In genomic region chr15:67422277-67422953, GRCm38 (mm10) we compare ENCODE assay signal across 23 mouse cellular contexts.
A peak's percentile ranks its signal among the peaks of the same experiment; 100 is the strongest.
DNase-seq lines count a peak whose midpoint lies in the region; ATAC-seq and TF ChIP-seq lines count a peak whose summit lies in the region.
"Had no signal": no experiment of that assay in that cellular context is flagged by ENCODE, and none has a peak within 500 bp of the region (broad histone marks: within the 10 kb centered on the region; RNA-seq: fewer than 3 reads in every experiment).

No protein-coding gene starts in this region.

- WGBS in forebrain, embryonic 14.5 days, result 65% methylated on average over 8 of the region's 8 CpGs
- 70% methylated on average over 8 of the region's 8 CpGs for WGBS in forebrain, embryonic 12.5 days
- WGBS in limb, embryonic 14.5 days, result 58% methylated on average over 8 of the region's 8 CpGs

- peak; percentile 46 for DNase-seq in adrenal gland, adult 2 months
- no peak for DNase-seq in adrenal gland, postnatal 25 days
- DNase-seq in forebrain, embryonic 14.5 days (ENCODE audit: low spot score), result peak; percentile 16
- DNase-seq in Muller cell, postnatal 12 days (ENCODE audit: inconsistent ontology term), result peak; percentile 50
- no peak for DNase-seq in limb, embryonic 14.5 days (ENCODE audit: low spot score)
- DNase-seq in cerebellum, adult 9-11 months, result no peak
- DNase-seq: B cell, adult 2 months; cerebellum, adult 2 months; cerebellum, postnatal 14 days; embryo, embryonic 11 days; gastrocnemius, postnatal 10 days; kidney, adult 2 months had no signal

- no peak for ATAC-seq in forebrain, embryonic 14.5 days
- no peak for ATAC-seq in forebrain, embryonic 12.5 days (ENCODE audit: low FRiP score)
- peak; percentile 42; the same call in 1 of the 2 replicates for ATAC-seq in limb, embryonic 14.5 days (ENCODE audit: low FRiP score, low read depth)
- ATAC-seq: CD4-positive, CD25-positive, alpha-beta regulatory T cell, adult 4 months; forebrain, embryonic 16.5 days; intestine, embryonic 16.5 days had no signal

- no peaks in the 10 kb centered on the region for H3K36me3 ChIP-seq in forebrain, embryonic 14.5 days (ENCODE audit: control insufficient read depth, insufficient read depth, low read length)
- no peaks in the 10 kb centered on the region for H3K36me3 ChIP-seq in forebrain, embryonic 12.5 days (replicated peaks)
- H3K36me3 ChIP-seq in limb, embryonic 14.5 days (ENCODE audit: control insufficient read depth, insufficient read depth, low read length), result no peaks in the 10 kb centered on the region
- H3K36me3 ChIP-seq: embryonic facial prominence, embryonic 15.5 days; forebrain, embryonic 10.5 days; G1E; heart, embryonic 12.5 days; hindbrain, embryonic 10.5 days had no signal

- no peaks in the 10 kb centered on the region for H3K27me3 ChIP-seq in forebrain, embryonic 14.5 days (replicated peaks; ENCODE audit: control insufficient read depth, insufficient read depth, low read length)
- H3K27me3 ChIP-seq in forebrain, embryonic 12.5 days, result no peaks in the 10 kb centered on the region
- no peaks in the 10 kb centered on the region for H3K27me3 ChIP-seq in limb, embryonic 14.5 days (ENCODE audit: control insufficient read depth, insufficient read depth, low read length)
- H3K27me3 ChIP-seq: embryonic facial prominence, embryonic 15.5 days; heart, embryonic 12.5 days had no signal

- H3K9me3 ChIP-seq in forebrain, embryonic 14.5 days (replicated peaks; ENCODE audit: control insufficient read depth, low read length), result no peaks in the 10 kb centered on the region
- no peaks in the 10 kb centered on the region for H3K9me3 ChIP-seq in forebrain, embryonic 12.5 days
- no peaks in the 10 kb centered on the region for H3K9me3 ChIP-seq in limb, embryonic 14.5 days (ENCODE audit: control insufficient read depth, low read length)
- H3K9me3 ChIP-seq: embryonic facial prominence, embryonic 15.5 days; forebrain, embryonic 10.5 days; G1E; heart, embryonic 12.5 days; hindbrain, embryonic 10.5 days had no signal

- no peak overlapping the region for H3K4me3 ChIP-seq in forebrain, embryonic 14.5 days (ENCODE audit: low read depth, low read length)
- no peak overlapping the region for H3K4me3 ChIP-seq in forebrain, embryonic 12.5 days (replicated peaks)
- H3K4me3 ChIP-seq in limb, embryonic 14.5 days (replicated peaks; ENCODE audit: low read length), result no peak overlapping the region
- H3K4me3 ChIP-seq: embryonic facial prominence, embryonic 15.5 days; erythroblast, embryonic 14.5 days; forebrain, embryonic 10.5 days; heart, embryonic 12.5 days; hindbrain, embryonic 10.5 days had no signal

- H3K27ac ChIP-seq in forebrain, embryonic 14.5 days (ENCODE audit: low read depth, low read length), result no peak overlapping the region
- H3K27ac ChIP-seq in forebrain, embryonic 12.5 days, result no peak overlapping the region
- no peak overlapping the region for H3K27ac ChIP-seq in limb, embryonic 14.5 days (replicated peaks; ENCODE audit: low read depth, low read length)
- H3K27ac ChIP-seq: embryonic facial prominence, embryonic 15.5 days; forebrain, embryonic 10.5 days; hindbrain, embryonic 10.5 days; hindbrain, embryonic 14.5 days had no signal

- no peak for TF ChIP-seq POLR2A in limb, embryonic 14.5 days (IDR thresholded peaks at IDR 0.05; ENCODE audit: borderline replicate concordance, extremely low read depth, insufficient read depth, insufficient read length)

- no peak overlapping the region for H3K9ac ChIP-seq in forebrain, embryonic 14.5 days (ENCODE audit: low read length)
- H3K9ac ChIP-seq in forebrain, embryonic 12.5 days, result no peak overlapping the region
- H3K9ac ChIP-seq in limb, embryonic 14.5 days (ENCODE audit: low read depth, low read length, severe bottlenecking), result no peak overlapping the region
- H3K9ac ChIP-seq: embryonic facial prominence, embryonic 15.5 days; heart, embryonic 12.5 days; hindbrain, embryonic 14.5 days had no signal

- H3K4me2 ChIP-seq in forebrain, embryonic 14.5 days (ENCODE audit: low read length), result no peak overlapping the region
- no peak overlapping the region for H3K4me2 ChIP-seq in forebrain, embryonic 12.5 days
- no peak overlapping the region for H3K4me2 ChIP-seq in limb, embryonic 14.5 days (replicated peaks; ENCODE audit: low read depth, low read length, severe bottlenecking)
- H3K4me2 ChIP-seq: embryonic facial prominence, embryonic 15.5 days; heart, embryonic 12.5 days; hindbrain, embryonic 14.5 days had no signal

- no peaks in the 10 kb centered on the region for H3K4me1 ChIP-seq in forebrain, embryonic 14.5 days (ENCODE audit: control insufficient read depth, insufficient read depth, low read length)
- no peaks in the 10 kb centered on the region for H3K4me1 ChIP-seq in forebrain, embryonic 12.5 days
- peaks cover 7% of the 10 kb centered on the region; the same call in 1 of the 2 replicates for H3K4me1 ChIP-seq in limb, embryonic 14.5 days (ENCODE audit: control insufficient read depth, insufficient read depth, low read length)
- H3K4me1 ChIP-seq: forebrain, embryonic 10.5 days; hindbrain, embryonic 10.5 days had no signal

Comparison
In these comparisons a context has a peak if more than half of its experiments do, and no peak if none do; other contexts are left out.
1. DNase-seq: peak in adrenal gland, adult 2 months (single experiment), forebrain, embryonic 14.5 days (single experiment) and Muller cell, postnatal 12 days (single experiment); none in adrenal gland, postnatal 25 days (single experiment), limb, embryonic 14.5 days (single experiment) and cerebellum, adult 9-11 months (single experiment).